Mouse (Mus musculus): ENCODE data around the gene Elp5.

Gene Elp5

DNA sequence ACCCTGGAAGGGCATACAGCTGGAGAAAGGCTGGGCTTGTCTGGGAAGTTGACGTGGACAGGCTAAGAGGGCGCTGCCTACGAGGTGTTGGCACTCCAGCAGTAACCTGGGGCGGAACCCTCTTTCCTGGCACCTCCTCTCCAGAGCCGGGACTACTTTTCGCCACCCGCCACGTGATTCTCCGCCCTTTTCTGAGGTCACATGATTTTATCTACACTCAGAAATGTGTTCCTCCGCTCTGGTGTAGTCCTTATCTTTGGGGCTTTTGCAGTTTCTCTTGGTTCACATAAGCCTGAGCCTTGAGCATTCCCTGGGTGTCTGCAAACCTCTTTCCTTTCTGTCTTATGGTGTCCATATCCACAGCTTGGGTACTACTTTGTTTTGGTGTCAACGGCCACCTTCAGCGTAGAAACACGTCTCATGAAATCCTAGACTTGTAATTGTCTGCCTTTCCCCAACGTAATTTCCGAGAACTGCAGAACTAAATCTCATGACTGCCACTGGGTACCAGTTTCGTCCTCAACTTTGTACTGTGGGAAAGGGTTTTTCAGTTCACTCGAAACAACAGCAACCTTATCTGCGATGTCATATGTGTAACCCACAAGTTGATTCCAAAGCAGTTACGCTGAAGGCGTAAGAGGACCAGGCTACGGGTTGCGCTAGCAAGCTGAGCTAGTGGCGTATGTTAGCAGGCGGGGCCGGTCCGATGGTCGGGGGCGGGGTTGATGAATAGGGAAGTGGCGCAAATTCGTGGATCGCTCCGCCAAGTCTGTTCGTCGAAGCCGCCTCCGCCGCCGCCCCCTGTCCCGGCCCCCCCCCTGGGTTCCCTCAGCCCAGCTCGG, 8.8 kb upstream of the Elp5 start, which contains the start of gene Gabarap:
TSS of gene Gabarap (plus strand) at position 294 of the 842 bp plus-strand sequence.
- DNase-seq (ENCODE audit: low spot score) = peak; percentile 97

DNA sequence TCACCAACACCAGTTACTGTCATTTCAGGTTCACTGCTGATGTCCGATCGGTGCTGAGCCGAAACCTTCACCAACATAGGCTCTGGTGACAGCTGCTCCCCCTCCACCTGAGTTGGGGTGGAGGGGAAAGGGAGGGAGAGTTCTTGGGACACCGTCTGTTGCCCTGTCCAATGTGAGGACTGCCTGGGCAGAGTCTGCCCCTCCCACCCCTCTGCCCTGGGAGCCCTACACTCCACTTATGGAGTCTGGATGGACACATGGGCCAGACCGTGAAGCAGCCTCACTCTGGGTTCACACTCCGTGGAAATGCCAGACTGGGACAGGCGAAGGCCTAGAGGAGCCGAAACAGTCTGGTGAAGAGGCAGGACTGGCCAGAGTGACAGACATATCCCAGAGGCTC, 7.6 kb upstream of the Elp5 start:
- no peak for DNase-seq (ENCODE audit: low spot score)

DNA sequence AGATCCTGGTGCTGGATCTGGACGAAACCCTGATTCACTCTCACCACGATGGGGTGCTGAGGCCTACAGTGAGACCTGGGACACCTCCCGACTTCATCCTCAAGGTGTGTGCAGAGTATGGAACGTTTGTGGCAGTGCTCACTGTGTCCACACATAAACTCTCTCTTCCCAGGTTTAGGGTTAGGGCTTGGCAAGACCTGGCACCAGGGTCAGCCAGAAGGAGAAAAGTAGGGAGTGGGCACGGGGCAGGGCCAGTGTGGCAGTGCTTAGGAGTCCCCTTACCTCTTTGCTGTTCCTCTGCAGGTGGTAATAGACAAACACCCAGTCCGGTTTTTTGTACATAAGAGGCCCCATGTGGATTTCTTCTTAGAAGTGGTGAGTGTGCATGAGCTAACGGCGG, 2.1 kb upstream of the Elp5 start:
- DNase-seq (ENCODE audit: low spot score) = no peak

- no peak for DNase-seq (ENCODE audit: low spot score)
Measured at GRCm38 (mm10) chr11:69983377-69983776, 1.1 kb upstream of the Elp5 start.

- no peak for DNase-seq (ENCODE audit: low spot score)
Measured at GRCm38 (mm10) chr11:69982877-69983276, 560 bp upstream of the Elp5 start.

- DNase-seq (ENCODE audit: low spot score) = no peak
Measured at GRCm38 (mm10) chr11:69981141-69981762, 1.1 kb downstream of the Elp5 start, which contains the start of gene Ctdnep1. Gene Ctdnep1 (plus strand): TSS chr11:69981156.

DNA sequence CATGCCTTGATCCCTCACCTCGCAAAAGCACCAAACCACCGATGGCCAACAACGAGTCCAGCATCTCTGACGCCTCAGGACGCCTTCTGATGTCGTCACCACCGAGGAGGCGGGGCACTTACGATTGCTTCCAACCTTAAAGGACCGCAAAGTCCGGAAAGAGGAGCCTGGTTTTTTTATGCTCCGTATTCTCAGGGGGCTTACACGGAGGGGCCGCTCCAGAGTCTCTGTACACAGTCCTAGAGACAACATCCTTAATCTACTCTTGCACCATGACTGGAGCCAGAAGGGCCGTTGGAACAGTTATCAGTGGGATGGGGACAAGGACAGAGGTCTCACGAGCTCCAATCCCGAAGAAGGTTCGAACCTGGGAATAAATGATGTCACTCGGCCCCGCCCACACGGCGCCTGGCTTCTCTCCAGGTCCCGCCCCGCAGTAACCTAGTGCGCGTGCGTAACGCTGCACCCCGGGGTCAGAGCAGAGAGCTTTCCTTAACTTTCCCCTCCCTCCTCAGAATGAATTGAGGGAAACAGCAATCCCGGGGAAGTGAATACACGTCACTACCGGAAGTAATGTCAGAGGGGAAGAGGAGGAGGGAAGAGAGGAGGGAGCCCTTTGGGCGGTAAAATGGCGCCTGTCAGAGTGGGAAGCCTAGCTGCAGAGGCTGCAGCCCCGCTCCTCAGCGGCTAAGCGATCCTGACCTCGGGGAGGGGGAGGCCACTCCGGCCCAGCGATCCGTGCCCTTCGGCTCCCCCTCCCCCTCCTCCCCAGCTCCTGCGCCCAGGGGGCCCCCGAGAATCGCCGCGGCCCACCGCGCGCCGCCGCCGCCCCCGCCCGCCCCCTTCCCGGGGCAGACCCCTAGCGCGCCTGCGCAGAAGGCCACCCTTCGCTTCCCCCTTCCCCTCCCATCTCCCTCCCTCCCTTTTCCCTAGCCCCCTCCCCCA, 1.8 kb downstream of the Elp5 start:
- DNase-seq (ENCODE audit: low spot score) = peak; percentile 100

GRCm38 (mm10) chr11:69979827-69980195, 2.5 kb downstream of the Elp5 start:
- DNase-seq (ENCODE audit: low spot score) = no peak

- DNase-seq (ENCODE audit: low spot score) = no peak
Measured at GRCm38 (mm10) chr11:69976271-69976670, 6.0 kb downstream of the Elp5 start.

DNA sequence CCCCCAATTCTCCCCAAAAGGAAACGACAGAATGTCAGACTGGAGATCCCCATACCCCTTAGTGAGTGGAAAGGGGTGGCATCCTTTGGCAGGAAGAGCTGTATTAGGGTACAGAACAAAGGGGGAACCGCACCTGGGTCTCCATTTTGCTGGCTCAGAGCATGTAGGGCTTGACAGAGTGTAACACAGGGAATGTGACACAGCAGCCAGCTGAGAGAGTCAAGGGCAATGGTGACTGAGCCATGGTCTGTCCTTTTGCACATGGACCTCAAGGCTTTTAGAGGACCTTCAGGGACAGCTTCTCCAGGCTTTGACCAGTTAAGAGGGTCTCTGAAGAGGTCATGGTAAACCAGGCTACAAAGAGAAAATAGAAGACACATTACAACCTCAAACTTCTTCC, 7.4 kb downstream of the Elp5 start:
- no peak for DNase-seq (ENCODE audit: low spot score)

DNA sequence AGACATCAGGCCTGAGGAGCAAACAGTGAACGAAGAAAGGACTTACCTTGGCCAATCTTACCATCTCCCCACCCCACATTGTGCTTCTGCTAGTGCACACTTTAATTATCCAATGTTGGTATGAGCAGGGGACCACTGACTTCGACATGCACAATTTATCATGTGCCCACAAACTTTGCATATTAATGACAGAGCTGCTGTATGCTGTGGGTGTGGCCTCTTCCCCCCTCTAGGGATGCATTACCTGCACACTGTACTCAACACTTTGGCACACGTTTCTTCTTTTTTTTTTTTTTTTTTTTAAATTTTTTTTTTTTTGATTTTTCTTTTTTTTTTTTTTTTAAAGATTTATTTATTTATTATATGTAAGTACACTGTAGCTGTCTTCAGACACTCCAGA, 11.5 kb downstream of the Elp5 start:
- DNase-seq (ENCODE audit: low spot score) = no peak

- DNase-seq (ENCODE audit: low spot score) = no peak
Measured at GRCm38 (mm10) chr11:69970222-69970621, 12.1 kb downstream of the Elp5 start.

DNA sequence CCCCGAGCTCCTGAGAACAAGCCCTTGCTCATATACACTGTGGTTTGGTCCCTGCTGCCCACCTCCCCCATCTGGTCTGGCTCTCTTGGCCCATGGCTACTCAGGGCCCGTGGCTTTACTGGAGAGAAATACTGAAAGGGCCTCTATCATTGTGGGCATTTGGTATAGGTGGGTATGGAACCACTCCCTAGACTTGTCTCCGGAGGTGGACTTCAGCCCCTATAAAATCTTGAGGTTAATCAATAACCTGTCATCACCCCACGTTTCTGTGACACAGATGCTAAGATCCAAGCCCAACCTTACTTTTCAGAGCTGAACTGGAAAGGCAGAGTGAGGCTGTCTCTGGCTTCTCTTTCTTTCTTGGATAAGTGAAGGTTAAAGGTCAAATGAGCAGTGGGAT, 13.5 kb downstream of the Elp5 start:
- peak; percentile 83 for DNase-seq (ENCODE audit: low spot score)

- DNase-seq (ENCODE audit: low spot score) = no peak
Measured at GRCm38 (mm10) chr11:69966860-69967517, 15.3 kb downstream of the Elp5 start.

GRCm38 (mm10) chr11:69966006-69966859, 16.1 kb downstream of the Elp5 start:
- peak; percentile 87 for DNase-seq (ENCODE audit: low spot score)

GRCm38 (mm10) chr11:69965271-69966005, 16.9 kb downstream of the Elp5 start:
- peak; percentile 91 for DNase-seq (ENCODE audit: low spot score)

- DNase-seq (ENCODE audit: low spot score) = no peak
Measured at GRCm38 (mm10) chr11:69964650-69965270, 17.6 kb downstream of the Elp5 start, which contains the start of gene Cldn7. Gene Cldn7 (plus strand): TSS chr11:69964779.

- DNase-seq (ENCODE audit: low spot score) = no peak
Measured at GRCm38 (mm10) chr11:69961841-69962240, 20.5 kb downstream of the Elp5 start.

DNA sequence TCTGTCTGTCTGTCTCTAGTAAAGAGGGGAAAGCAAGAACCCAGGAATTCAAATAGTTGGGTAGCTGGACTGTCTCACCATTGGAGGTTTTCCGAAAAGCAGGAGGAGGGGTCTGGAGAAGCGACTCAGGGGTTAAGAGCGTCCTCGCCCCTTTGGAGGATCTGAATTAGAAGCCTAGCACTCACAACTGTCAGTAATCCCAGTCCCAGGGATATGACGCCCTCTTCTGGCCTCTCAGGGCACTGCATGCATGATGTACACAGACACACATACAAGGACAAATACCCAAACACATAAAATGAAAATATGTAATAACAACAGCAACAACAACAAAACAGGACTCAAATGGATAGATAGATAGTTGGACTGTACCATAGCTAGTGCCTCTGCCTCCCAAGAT, 21.7 kb downstream of the Elp5 start:
- DNase-seq (ENCODE audit: low spot score) = no peak

GRCm38 (mm10) chr11:69956218-69956617, 26.1 kb downstream of the Elp5 start:
- no peak for DNase-seq (ENCODE audit: low spot score)

All from yolk sac, embryonic 10.5 days (tissue).